Mouse (Mus musculus) neural tube, embryonic 13.5 days (tissue): ENCODE measurements around the gene Snx33. TPM values are rescaled to one million over a fixed set of nuclear protein-coding genes. Genes with fewer than 3 reads are reported as not detected.

Experiments used
- ATAC-seq: fragments of 200-750 bp; cut with Nextera tagmentation; 2 replicates; pipeline ENCODE4 v1.8.0; 2017; ENCODE audit warnings: low read depth, mild to moderate bottlenecking, moderate TSS enrichment, moderate library complexity
- H3K27ac ChIP-seq: fragments of 300-500 bp; sonication (generic); replicated peaks from 2 replicates; pipeline ENCODE4 v1.5.1; 2015; ENCODE audit warnings: moderate library complexity, mild to moderate bottlenecking, inconsistent platforms
- H3K27me3 ChIP-seq: fragments of 300-500 bp; sonication (generic); 2 replicates; pipeline ENCODE4 v1.6.1; 2015; ENCODE audit warnings: mild to moderate bottlenecking, inconsistent platforms
- H3K36me3 ChIP-seq: fragments of 300-500 bp; sonication (generic); 2 replicates; pipeline ENCODE4 v1.6.1; 2015; ENCODE audit warnings: mild to moderate bottlenecking, inconsistent platforms
- H3K4me1 ChIP-seq: fragments of 300-500 bp; sonication (generic); replicated peaks from 2 replicates; pipeline ENCODE4 v1.6.1; 2015; ENCODE audit warnings: inconsistent platforms
- H3K4me2 ChIP-seq: fragments of 300-500 bp; sonication (generic); 2 replicates; pipeline ENCODE4 v1.6.1; 2015; ENCODE audit warnings: inconsistent platforms, mild to moderate bottlenecking, moderate library complexity
- H3K4me3 ChIP-seq: fragments of 300-500 bp; sonication (generic); 2 replicates; pipeline ENCODE4 v1.5.1; 2015; ENCODE audit warnings: mild to moderate bottlenecking, inconsistent platforms
- H3K9ac ChIP-seq: fragments of 300-500 bp; sonication (generic); 2 replicates; pipeline ENCODE4 v1.6.1; 2015; ENCODE audit warnings: moderate library complexity, mild to moderate bottlenecking, inconsistent platforms
- H3K9me3 ChIP-seq: fragments of 300-500 bp; sonication (generic); 2 replicates; pipeline ENCODE4 v1.6.1; 2016; ENCODE audit warnings: inconsistent platforms
- WGBS: fragments of 180-500 bp; shearing (Covaris S2); methylation state at CpG from one replicate; pipeline ENCODE4 v1.1.7; 2015; 5-methylcytosine and 5-hydroxymethylcytosine counted together
- polyA plus RNA-seq: library from polyadenylated mRNA; unstranded; fragments of >200 nt; fragmentation: Nextera tagmentation; extraction: Ambion mirVana; gene quantifications from 2 replicates; pipeline ENCODE4 v1.2.1, GENCODE M21; 2015

The Snx33 gene
- polyA plus RNA-seq, 1 experiment from 2014 or later, result 2.9 TPM

DNA sequence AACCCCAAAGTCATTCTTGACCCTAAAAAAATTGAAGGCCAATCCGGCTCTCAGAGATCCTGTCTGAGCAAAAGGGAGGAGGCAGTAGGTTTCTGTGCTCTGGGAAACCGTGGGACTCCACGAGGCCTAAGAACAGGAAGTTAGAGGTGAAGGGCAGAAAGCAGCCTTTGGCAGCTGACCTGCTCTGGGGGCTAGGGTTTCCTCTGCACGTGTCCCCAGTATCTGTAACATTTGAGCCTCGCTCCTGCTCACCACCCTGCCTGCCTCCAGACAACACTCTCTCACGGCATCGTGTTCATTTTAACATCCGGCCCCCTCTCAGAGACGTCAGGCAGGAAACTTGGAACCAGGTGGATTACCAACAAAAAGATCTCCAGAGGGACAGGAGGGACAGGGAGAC, 27.6 kb downstream of the Snx33 start:
- Histone ChIP-seq H3K36me3 (no peaks in the 10 kb centered on the region), H3K4me3 (no peak overlapping the region), H3K9ac (no peak overlapping the region), H3K27ac (no peak overlapping the region), H3K4me1 (0 out of 2 replicates have a peak, but pooled peaks cover 4% of the 10 kb centered on the region), H3K27me3 (no peaks in the 10 kb centered on the region), H3K4me2 (no peak overlapping the region), H3K9me3 (no peaks in the 10 kb centered on the region)
- ATAC-seq, result no peak
- 62% methylated on average over 9 of the region's 9 CpGs for whole genome bisulfite sequencing

DNA sequence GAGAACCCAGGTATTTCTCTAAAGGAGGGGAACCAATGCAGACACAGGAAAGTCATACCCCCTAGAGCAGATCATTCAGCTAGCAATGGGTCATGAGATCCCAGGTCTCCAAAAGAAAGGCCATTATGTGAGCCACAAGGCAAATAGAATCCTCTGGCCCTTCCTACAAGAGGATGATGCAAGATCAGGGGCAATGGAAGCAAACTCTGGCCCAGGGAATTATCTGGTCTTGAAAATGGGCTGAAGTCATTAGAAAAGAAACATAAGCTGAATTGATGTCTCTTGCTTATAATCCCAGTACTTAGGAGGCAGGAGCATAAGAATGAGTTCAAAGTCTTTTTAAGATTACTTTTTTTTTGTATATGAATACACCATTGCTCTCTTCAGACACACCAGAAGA, 28.1 kb downstream of the Snx33 start:
- H3K9me3 ChIP-seq, result no peaks in the 10 kb centered on the region
- H3K4me3 ChIP-seq, result no peak overlapping the region
- no peaks in the 10 kb centered on the region for H3K27me3 ChIP-seq
- ATAC-seq, result no peak
- 0 out of 2 replicates have a peak, but pooled peaks cover 4% of the 10 kb centered on the region for H3K4me1 ChIP-seq
- H3K9ac ChIP-seq, result no peak overlapping the region
- H3K36me3 ChIP-seq, result no peaks in the 10 kb centered on the region
- H3K27ac ChIP-seq, result no peak overlapping the region
- H3K4me2 ChIP-seq, result no peak overlapping the region

DNA sequence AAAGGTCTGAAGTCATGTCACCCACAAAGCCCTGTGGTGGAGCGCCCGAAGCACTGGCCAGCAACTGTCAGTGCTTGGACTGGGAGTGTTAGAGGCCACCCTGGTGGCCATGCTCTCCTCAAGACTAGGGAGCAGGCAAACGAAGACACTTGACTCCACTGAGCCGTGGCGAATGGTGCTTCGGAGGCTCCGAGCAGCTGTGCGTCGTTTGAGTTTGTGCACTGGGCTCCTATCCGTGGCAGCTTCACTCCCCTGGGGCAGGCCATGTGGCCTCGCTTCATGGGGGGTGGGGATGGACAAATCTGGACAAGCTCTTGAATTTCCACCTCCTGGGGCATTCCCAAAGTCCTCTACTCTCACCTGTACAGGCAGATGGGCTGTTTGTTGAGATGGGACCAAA, 28.8 kb downstream of the Snx33 start:
- Histone ChIP-seq H3K27me3 (no peaks in the 10 kb centered on the region), H3K4me2 (no peak overlapping the region), H3K4me3 (no peak overlapping the region), H3K9ac (no peak overlapping the region), H3K4me1 (peaks cover 4% of the 10 kb centered on the region; the same call in 1 of the 2 replicates), H3K36me3 (no peaks in the 10 kb centered on the region), H3K27ac (no peak overlapping the region), H3K9me3 (no peaks in the 10 kb centered on the region)
- 63% methylated on average over 11 of the region's 11 CpGs for whole genome bisulfite sequencing
- no peak for ATAC-seq

DNA sequence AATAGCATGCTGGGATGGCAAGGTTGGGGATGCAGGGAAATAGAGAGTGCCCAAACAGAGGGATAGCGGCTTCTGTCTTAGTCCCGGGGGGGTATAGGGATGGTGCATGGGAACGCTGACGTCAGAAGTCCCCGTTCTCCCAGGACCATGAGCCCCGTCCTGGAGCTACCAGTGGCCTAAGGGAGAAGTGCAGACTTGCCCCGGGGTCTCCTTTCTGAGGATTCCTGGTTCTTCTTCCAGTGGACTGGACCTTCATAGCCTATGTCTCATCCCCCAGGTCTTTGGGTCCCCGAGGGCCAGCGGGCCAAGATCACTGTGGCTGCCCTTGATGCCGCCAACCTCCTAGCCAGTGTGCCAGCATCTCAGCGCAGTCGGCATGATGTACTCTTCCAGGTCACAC, 31.4 kb downstream of the Snx33 start:
- WGBS, result 86% methylated on average over 12 of the region's 12 CpGs
- no peak overlapping the region for H3K9ac ChIP-seq
- H3K4me1 ChIP-seq, result peaks cover 18% of the 10 kb centered on the region
- no peaks in the 10 kb centered on the region for H3K9me3 ChIP-seq
- peaks cover 13% of the 10 kb centered on the region; the same call in 1 of the 2 replicates for H3K27me3 ChIP-seq
- no peak overlapping the region for H3K4me2 ChIP-seq
- no peak overlapping the region for H3K27ac ChIP-seq
- ATAC-seq, result no peak
- no peak overlapping the region for H3K4me3 ChIP-seq
- no peaks in the 10 kb centered on the region for H3K36me3 ChIP-seq

DNA sequence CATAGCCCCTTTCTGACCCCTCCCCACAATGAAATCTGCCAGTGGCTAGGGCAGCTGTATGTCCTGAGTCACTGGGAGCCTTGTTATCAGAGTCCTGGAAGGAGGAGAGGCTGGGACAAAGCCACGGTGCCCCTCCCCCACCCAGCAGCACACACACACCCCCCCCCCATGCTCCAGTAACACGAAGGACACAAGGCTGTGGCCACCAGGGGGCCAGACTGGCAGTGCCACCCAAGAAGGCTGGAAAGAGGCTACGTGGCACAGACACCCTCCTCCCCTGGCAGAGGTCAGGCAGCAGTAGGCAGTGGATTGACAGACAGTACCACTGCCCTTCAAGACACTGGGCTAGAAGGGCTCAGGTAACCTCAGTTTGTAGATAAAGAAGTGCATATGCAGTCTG, 34.2 kb downstream of the Snx33 start:
- no peak for ATAC-seq
- 23% methylated on average over 3 of the region's 3 CpGs for WGBS
- Histone ChIP-seq H3K9me3 (no peaks in the 10 kb centered on the region), H3K9ac (peak overlapping the region; percentile 26; the same call in 1 of the 2 replicates), H3K27me3 (peaks cover 25% of the 10 kb centered on the region), H3K4me2 (no peak overlapping the region), H3K4me3 (no peak overlapping the region), H3K27ac (no peak overlapping the region), H3K4me1 (peaks cover 22% of the 10 kb centered on the region), H3K36me3 (no peaks in the 10 kb centered on the region)

DNA sequence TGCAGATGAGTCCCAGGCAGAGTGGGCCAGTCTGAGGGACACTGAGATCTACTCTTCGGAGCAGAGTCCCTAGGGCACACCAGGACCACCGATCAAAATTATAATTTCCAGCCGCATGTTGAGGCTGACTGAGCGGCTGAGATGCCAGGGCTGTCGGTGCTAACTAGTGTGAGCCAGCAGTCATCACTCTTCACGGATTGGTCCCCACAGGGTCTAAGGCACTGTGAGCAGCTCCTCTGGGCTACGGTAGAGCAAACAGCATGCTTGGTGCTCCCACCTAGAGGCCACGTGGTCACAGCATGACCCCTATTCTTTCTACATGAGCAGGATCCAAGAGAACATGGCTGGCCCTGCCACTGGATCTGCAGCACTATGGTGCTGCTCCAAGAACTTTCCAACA, 34.9 kb downstream of the Snx33 start:
- 0 out of 2 replicates have a peak overlapping the region, but pooled peaks have one; percentile 26 for H3K9ac ChIP-seq
- no peak overlapping the region for H3K4me2 ChIP-seq
- no peak overlapping the region for H3K27ac ChIP-seq
- no peak for ATAC-seq
- WGBS, result 54% methylated on average over 8 of the region's 8 CpGs
- no peaks in the 10 kb centered on the region for H3K9me3 ChIP-seq
- no peak overlapping the region for H3K4me3 ChIP-seq
- peaks cover 22% of the 10 kb centered on the region for H3K4me1 ChIP-seq
- H3K36me3 ChIP-seq, result no peaks in the 10 kb centered on the region
- peaks cover 25% of the 10 kb centered on the region for H3K27me3 ChIP-seq

DNA sequence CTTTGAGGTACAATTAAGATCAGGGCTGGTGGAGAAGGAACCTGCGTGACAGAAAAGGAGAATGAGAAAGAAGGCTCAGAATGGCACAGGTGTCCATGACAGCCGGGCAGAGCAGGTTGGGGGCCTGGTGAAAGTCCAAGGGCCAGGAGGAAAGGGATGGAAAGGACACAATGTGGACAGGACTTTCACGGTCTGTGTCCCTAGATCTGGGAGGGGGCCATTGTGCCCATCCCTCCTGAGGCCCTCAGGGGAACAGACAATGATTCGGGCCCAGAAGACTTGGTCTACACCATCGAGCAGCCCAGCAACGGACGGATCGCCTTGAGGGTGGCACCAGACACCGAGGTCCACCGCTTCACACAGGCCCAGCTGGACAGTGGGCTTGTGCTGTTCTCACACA, 36.1 kb downstream of the Snx33 start:
- peaks cover 22% of the 10 kb centered on the region for H3K4me1 ChIP-seq
- H3K27ac ChIP-seq, result no peak overlapping the region
- H3K4me3 ChIP-seq, result no peak overlapping the region
- H3K9ac ChIP-seq, result 0 out of 2 replicates have a peak overlapping the region, but pooled peaks have one; percentile 54
- WGBS, result 95% methylated on average over 10 of the region's 10 CpGs
- H3K27me3 ChIP-seq, result peaks cover 25% of the 10 kb centered on the region
- no peak for ATAC-seq
- H3K4me2 ChIP-seq, result no peak overlapping the region
- H3K9me3 ChIP-seq, result no peaks in the 10 kb centered on the region
- no peaks in the 10 kb centered on the region for H3K36me3 ChIP-seq

DNA sequence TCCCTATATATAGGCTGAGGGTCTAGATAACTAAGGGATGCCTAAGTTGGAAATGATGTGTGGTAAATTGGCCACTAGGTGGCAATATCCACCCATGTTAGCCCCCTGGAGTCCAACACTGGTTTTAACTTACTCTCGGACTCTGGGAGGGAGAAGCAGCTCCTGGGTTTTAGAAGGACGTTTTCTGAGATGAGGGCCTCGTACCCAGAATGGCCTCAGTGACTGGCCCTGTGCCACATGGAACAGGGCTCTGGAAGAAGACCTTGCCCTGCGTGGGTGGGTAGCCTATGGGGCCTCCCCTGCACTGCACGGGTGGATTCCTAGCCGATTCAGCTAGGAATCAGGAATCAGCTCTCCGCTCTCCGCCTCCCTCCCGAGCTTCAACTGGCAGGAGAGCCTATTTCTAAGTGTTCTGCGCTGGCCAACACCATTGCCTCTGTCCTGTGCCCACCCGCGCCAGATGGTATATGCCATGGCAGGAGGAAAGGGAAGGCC, 36.6 kb downstream of the Snx33 start:
- no peak overlapping the region for H3K4me3 ChIP-seq
- H3K27ac ChIP-seq, result no peak overlapping the region
- 39% methylated on average over 12 of the region's 12 CpGs for WGBS
- peak; percentile 38 for ATAC-seq
- peak overlapping the region; percentile 46 for H3K4me2 ChIP-seq
- H3K9ac ChIP-seq, result peak overlapping the region; percentile 54; the same call in 1 of the 2 replicates
- peaks cover 25% of the 10 kb centered on the region for H3K27me3 ChIP-seq
- no peaks in the 10 kb centered on the region for H3K9me3 ChIP-seq
- H3K36me3 ChIP-seq, result no peaks in the 10 kb centered on the region
- peaks cover 22% of the 10 kb centered on the region for H3K4me1 ChIP-seq

DNA sequence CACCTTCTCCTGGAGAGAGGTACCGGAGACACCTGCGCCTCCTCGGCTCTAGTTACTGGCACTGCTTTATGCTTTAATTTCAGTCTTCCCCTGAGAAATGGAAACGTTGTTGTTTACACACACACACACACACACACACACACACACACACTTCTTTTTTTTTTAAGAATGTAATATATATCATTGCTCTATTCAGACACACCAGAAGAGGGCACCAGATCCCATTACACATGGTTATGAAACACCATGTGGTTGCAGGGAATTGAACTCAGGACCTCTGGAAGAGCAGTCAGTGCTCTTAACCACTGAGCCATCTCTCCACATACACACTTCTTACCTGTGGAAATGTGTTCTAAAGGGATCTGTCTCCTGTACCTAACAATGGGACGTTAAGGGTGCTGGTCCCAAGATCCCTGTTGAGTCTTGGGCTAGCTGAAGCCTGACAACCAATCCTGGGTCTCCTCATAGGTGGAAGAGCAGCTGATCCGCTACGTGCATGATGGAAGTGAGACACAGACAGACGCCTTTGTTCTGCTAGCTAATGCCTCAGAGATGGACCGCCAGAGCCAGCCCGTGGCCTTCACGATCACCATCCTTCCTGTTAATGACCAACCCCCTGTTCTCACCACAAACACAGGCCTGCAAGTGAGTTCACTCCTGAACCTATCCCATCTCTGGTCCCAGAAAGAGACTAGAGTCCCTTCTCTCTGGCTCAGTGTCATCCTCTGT, 37.5 kb downstream of the Snx33 start:
- Histone ChIP-seq H3K9ac (no peak overlapping the region), H3K4me2 (no peak overlapping the region), H3K9me3 (no peaks in the 10 kb centered on the region), H3K27me3 (peaks cover 25% of the 10 kb centered on the region), H3K27ac (no peak overlapping the region), H3K36me3 (no peaks in the 10 kb centered on the region), H3K4me1 (peaks cover 22% of the 10 kb centered on the region), H3K4me3 (no peak overlapping the region)
- ATAC-seq, result no peak
- 74% methylated on average over 11 of the region's 11 CpGs for WGBS

DNA sequence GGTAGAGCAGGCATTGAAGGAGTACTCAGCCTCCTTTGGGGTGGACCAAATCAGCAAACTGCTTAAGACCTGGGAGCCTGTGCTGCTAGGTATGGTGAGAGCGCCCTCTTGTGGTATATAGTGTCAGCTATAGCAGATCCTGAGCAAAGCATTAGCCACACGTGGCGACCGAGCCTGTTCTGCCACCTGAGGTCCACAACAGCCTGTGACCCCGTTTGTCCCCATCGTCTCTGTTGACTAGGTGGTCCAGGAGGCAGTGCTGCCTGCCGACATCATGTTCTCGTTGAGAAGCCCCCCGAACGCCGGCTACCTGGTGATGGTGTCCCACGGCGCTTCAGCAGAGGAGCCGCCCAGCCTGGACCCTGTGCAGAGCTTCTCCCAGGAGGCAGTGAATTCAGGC, 38.4 kb downstream of the Snx33 start:
- Histone ChIP-seq H3K9ac (peak overlapping the region; percentile 26), H3K4me3 (peak overlapping the region; percentile 20), H3K27ac (no peak overlapping the region), H3K9me3 (no peaks in the 10 kb centered on the region), H3K4me1 (peaks cover 22% of the 10 kb centered on the region), H3K36me3 (no peaks in the 10 kb centered on the region), H3K27me3 (peaks cover 25% of the 10 kb centered on the region), H3K4me2 (peak overlapping the region; percentile 50)
- ATAC-seq, result peak; percentile 51
- WGBS, result 5% methylated on average over 14 of the region's 14 CpGs

DNA sequence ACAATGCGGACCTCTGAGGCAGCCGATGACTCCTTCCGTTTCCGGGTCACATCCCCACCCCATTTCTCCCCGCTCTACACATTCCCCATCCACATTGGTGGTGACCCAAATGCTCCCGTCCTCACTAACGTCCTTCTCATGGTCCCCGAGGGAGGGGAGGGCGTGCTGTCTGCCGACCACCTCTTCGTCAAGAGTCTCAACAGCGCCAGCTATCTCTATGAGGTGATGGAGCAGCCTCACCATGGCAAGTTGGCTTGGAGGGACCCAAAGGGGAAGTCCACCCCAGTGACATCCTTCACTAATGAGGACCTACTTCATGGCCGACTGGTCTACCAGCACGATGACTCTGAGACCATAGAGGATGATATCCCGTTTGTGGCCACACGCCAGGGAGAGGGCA, 40.6 kb downstream of the Snx33 start:
- WGBS, result 91% methylated on average over 16 of the region's 16 CpGs
- no peak for ATAC-seq

DNA sequence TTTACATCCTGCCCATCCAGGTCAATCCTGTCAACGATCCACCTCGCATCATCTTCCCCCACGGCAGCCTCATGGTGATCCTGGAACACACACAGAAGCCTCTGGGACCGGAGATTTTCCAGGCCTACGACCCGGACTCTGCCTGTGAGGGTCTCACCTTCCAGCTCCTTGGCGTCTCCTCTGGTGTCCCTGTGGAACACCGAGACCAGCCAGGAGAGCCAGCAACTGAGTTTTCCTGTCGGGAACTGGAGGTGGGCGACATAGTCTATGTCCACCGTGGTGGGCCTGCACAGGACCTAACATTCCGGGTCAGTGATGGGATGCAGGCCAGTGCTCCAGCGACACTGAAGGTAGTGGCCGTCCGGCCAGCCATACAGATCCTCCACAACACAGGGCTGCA, 41.6 kb downstream of the Snx33 start:
- no peak for ATAC-seq

More for the DNA sequence above, 40.6 kb downstream of the Snx33 start:
- H3K27ac ChIP-seq, result no peak overlapping the region
- H3K27me3 ChIP-seq, result peaks cover 20% of the 10 kb centered on the region
- H3K9ac ChIP-seq, result no peak overlapping the region
- no peak overlapping the region for H3K4me3 ChIP-seq
- peaks cover 13% of the 10 kb centered on the region for H3K4me1 ChIP-seq
- no peaks in the 10 kb centered on the region for H3K36me3 ChIP-seq
- H3K4me2 ChIP-seq, result no peak overlapping the region
- H3K9me3 ChIP-seq, result no peaks in the 10 kb centered on the region

DNA sequence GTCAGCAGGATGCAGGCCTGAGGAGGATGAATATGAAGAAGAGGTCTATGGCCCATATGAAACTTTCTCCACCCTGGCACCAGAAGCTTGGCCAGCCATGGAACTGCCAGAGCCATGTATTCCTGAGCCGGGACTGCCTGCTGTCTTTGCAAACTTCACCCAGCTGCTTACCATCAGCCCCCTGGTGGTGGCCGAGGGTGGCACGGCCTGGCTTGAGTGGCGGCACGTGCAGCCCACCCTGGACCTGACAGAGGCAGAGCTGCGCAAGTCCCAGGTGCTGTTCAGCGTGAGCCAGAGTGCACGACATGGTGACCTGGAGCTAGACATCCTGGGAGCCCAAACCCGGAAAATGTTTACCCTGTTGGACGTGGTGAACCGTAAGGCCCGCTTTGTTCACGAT, 42.1 kb downstream of the Snx33 start:
- WGBS, result 64% methylated on average over 13 of the region's 13 CpGs
- no peak overlapping the region for H3K9ac ChIP-seq
- ATAC-seq, result no peak
- H3K27ac ChIP-seq, result no peak overlapping the region
- no peak overlapping the region for H3K4me3 ChIP-seq
- H3K4me1 ChIP-seq, result peaks cover 17% of the 10 kb centered on the region
- peaks cover 11% of the 10 kb centered on the region for H3K27me3 ChIP-seq
- H3K4me2 ChIP-seq, result no peak overlapping the region
- H3K9me3 ChIP-seq, result no peaks in the 10 kb centered on the region
- H3K36me3 ChIP-seq, result no peaks in the 10 kb centered on the region

More for the DNA sequence above, 41.6 kb downstream of the Snx33 start:
- H3K27me3 ChIP-seq, result peaks cover 12% of the 10 kb centered on the region
- no peaks in the 10 kb centered on the region for H3K9me3 ChIP-seq
- no peak overlapping the region for H3K4me3 ChIP-seq
- no peak overlapping the region for H3K4me2 ChIP-seq
- no peaks in the 10 kb centered on the region for H3K36me3 ChIP-seq
- H3K9ac ChIP-seq, result no peak overlapping the region
- 94% methylated on average over 15 of the region's 15 CpGs for WGBS
- H3K4me1 ChIP-seq, result peaks cover 19% of the 10 kb centered on the region
- H3K27ac ChIP-seq, result no peak overlapping the region
